Mouse (Mus musculus) hindbrain, embryonic 12.5 days (tissue): Measurements from ENCODE around the gene Golga2. TPM values are rescaled to one million over a fixed set of nuclear protein-coding genes. Genes with fewer than 3 reads are reported as not detected.

Source experiments
- ATAC-seq: fragments of 200-750 bp; cut with Nextera tagmentation; 2 replicates; pipeline ENCODE4 v1.8.0; 2017; ENCODE audit warnings: moderate TSS enrichment; ENCODE audit not compliant: low FRiP score
- H3K27ac ChIP-seq: fragments of 300-500 bp; sonication (generic); 2 replicates; pipeline ENCODE4 v1.5.1; 2016; ENCODE audit warnings: mild to moderate bottlenecking
- H3K27me3 ChIP-seq: fragments of 300-500 bp; sonication (generic); 2 replicates; pipeline ENCODE4 v1.6.1; 2016; ENCODE audit warnings: mild to moderate bottlenecking
- H3K36me3 ChIP-seq: fragments of 300-500 bp; sonication (generic); 2 replicates; pipeline ENCODE4 v1.6.1; 2016; ENCODE audit warnings: mild to moderate bottlenecking
- H3K4me1 ChIP-seq: fragments of 300-500 bp; sonication (generic); 2 replicates; pipeline ENCODE4 v1.6.1; 2016
- H3K4me2 ChIP-seq: fragments of 300-500 bp; sonication (generic); replicated peaks from 2 replicates; pipeline ENCODE4 v1.6.1; 2016; ENCODE audit warnings: mild to moderate bottlenecking
- H3K4me3 ChIP-seq: fragments of 300-500 bp; sonication (generic); 2 replicates; pipeline ENCODE4 v1.5.1; 2016; ENCODE audit warnings: mild to moderate bottlenecking
- H3K9ac ChIP-seq: fragments of 300-500 bp; sonication (generic); 2 replicates; pipeline ENCODE4 v1.6.1; 2016; ENCODE audit warnings: mild to moderate bottlenecking, moderate library complexity
- H3K9me3 ChIP-seq: fragments of 300-500 bp; sonication (generic); replicated peaks from 2 replicates; pipeline ENCODE4 v1.6.1; 2016; ENCODE audit warnings: mild to moderate bottlenecking
- WGBS: fragments of 180-500 bp; shearing (Covaris S2); methylation state at CpG from one replicate; pipeline ENCODE4 v1.1.7; 2016; 5-methylcytosine and 5-hydroxymethylcytosine counted together
- polyA plus RNA-seq: library from polyadenylated mRNA; unstranded; fragments of >200 nt; fragmentation: Nextera tagmentation; extraction: Ambion mirVana; gene quantifications from 2 replicates; pipeline ENCODE4 v1.2.1, GENCODE M21; 2016

Golga2 gene
- polyA plus RNA-seq, 1 experiment from 2014 or later: 31.5 TPM

- Histone ChIP-seq H3K9me3 (no peaks in the 10 kb centered on the region), H3K36me3 (peaks cover 22% of the 10 kb centered on the region), H3K9ac (peak overlapping the region; percentile 86), H3K27ac (peak overlapping the region; percentile 46; the same call in 1 of the 2 replicates), H3K4me3 (peak overlapping the region; percentile 54), H3K4me1 (peaks cover 42% of the 10 kb centered on the region), H3K4me2 (peak overlapping the region; percentile 94), H3K27me3 (peaks cover 36% of the 10 kb centered on the region)
- ATAC-seq: peak; percentile 62
- under 1% methylated on average over 53 of the region's 56 CpGs for WGBS
Observed at GRCm38 (mm10) chr2:32312318-32312964, 25.3 kb downstream of the Golga2 start.

- Histone ChIP-seq H3K36me3 (peaks cover 6% of the 10 kb centered on the region), H3K4me2 (no peak overlapping the region), H3K9ac (no peak overlapping the region), H3K4me3 (no peak overlapping the region), H3K27ac (peak overlapping the region; percentile 69; the same call in 1 of the 2 replicates), H3K27me3 (peaks cover 51% of the 10 kb centered on the region), H3K4me1 (peaks cover 62% of the 10 kb centered on the region), H3K9me3 (no peaks in the 10 kb centered on the region)
- no peak for ATAC-seq
- WGBS: 94% methylated on average over 14 of the region's 14 CpGs
Observed at GRCm38 (mm10) chr2:32314831-32315230, 27.6 kb downstream of the Golga2 start.

GRCm38 (mm10) chr2:32315751-32316150 lies 28.6 kb downstream of the Golga2 start:
- Histone ChIP-seq H3K27ac (peak overlapping the region; percentile 69), H3K9ac (no peak overlapping the region), H3K4me1 (peaks cover 61% of the 10 kb centered on the region), H3K9me3 (no peaks in the 10 kb centered on the region), H3K36me3 (no peaks in the 10 kb centered on the region; the same call in 1 of the 2 replicates), H3K4me3 (no peak overlapping the region), H3K27me3 (peaks cover 51% of the 10 kb centered on the region), H3K4me2 (no peak overlapping the region)
- no peak for ATAC-seq
- 24% methylated on average over 8 of the region's 8 CpGs for WGBS

- peak overlapping the region; percentile 87 for H3K27ac ChIP-seq
- peaks cover 53% of the 10 kb centered on the region for H3K4me1 ChIP-seq
- H3K4me2 ChIP-seq: peak overlapping the region; percentile 52; the same call in 1 of the 2 replicates
- no peak overlapping the region for H3K9ac ChIP-seq
- H3K4me3 ChIP-seq: no peak overlapping the region
- no peaks in the 10 kb centered on the region for H3K9me3 ChIP-seq
- no peak for ATAC-seq
- no peaks in the 10 kb centered on the region for H3K36me3 ChIP-seq
- 61% methylated on average over 20 of the region's 20 CpGs for WGBS
- peaks cover 47% of the 10 kb centered on the region for H3K27me3 ChIP-seq
Observed at GRCm38 (mm10) chr2:32316887-32317656, 29.9 kb downstream of the Golga2 start.

- ATAC-seq: peak; percentile 53
- Histone ChIP-seq H3K9me3 (no peaks in the 10 kb centered on the region), H3K27ac (peak overlapping the region; percentile 87), H3K36me3 (no peaks in the 10 kb centered on the region), H3K4me1 (peaks cover 57% of the 10 kb centered on the region), H3K27me3 (peaks cover 39% of the 10 kb centered on the region), H3K9ac (peak overlapping the region; percentile 62), H3K4me2 (peak overlapping the region; percentile 52), H3K4me3 (peak overlapping the region; percentile 26)
- WGBS: 7% methylated on average over 18 of the region's 19 CpGs
Observed at GRCm38 (mm10) chr2:32317791-32318417, 30.7 kb downstream of the Golga2 start.

GRCm38 (mm10) chr2:32318709-32319585 lies 31.8 kb downstream of the Golga2 start:
- 73% methylated on average over 14 of the region's 14 CpGs for WGBS
- H3K27me3 ChIP-seq: peaks cover 34% of the 10 kb centered on the region
- no peak for ATAC-seq
- peak overlapping the region; percentile 52 for H3K4me2 ChIP-seq
- peak overlapping the region; percentile 62 for H3K9ac ChIP-seq
- H3K36me3 ChIP-seq: no peaks in the 10 kb centered on the region
- peaks cover 64% of the 10 kb centered on the region for H3K4me1 ChIP-seq
- H3K4me3 ChIP-seq: peak overlapping the region; percentile 26
- H3K27ac ChIP-seq: peak overlapping the region; percentile 87
- no peaks in the 10 kb centered on the region for H3K9me3 ChIP-seq

- H3K4me3 ChIP-seq: no peak overlapping the region
- no peaks in the 10 kb centered on the region for H3K36me3 ChIP-seq
- peaks cover 33% of the 10 kb centered on the region for H3K27me3 ChIP-seq
- H3K9ac ChIP-seq: 0 out of 2 replicates have a peak overlapping the region, but pooled peaks have one; percentile 14
- no peak for ATAC-seq
- H3K4me1 ChIP-seq: peaks cover 64% of the 10 kb centered on the region
- no peak overlapping the region for H3K4me2 ChIP-seq
- 47% methylated on average over 9 of the region's 9 CpGs for WGBS
- H3K9me3 ChIP-seq: no peaks in the 10 kb centered on the region
- peak overlapping the region; percentile 87 for H3K27ac ChIP-seq
Observed at GRCm38 (mm10) chr2:32319586-32320580, 32.7 kb downstream of the Golga2 start.

GRCm38 (mm10) chr2:32320721-32321120 lies 33.5 kb downstream of the Golga2 start:
- H3K4me2 ChIP-seq: no peak overlapping the region
- H3K36me3 ChIP-seq: peaks cover 4% of the 10 kb centered on the region; the same call in 1 of the 2 replicates
- no peak overlapping the region for H3K9ac ChIP-seq
- WGBS: 61% methylated on average over 11 of the region's 11 CpGs
- H3K4me3 ChIP-seq: no peak overlapping the region
- no peaks in the 10 kb centered on the region for H3K9me3 ChIP-seq
- ATAC-seq: no peak
- H3K27me3 ChIP-seq: peaks cover 25% of the 10 kb centered on the region
- H3K4me1 ChIP-seq: peaks cover 62% of the 10 kb centered on the region
- peak overlapping the region; percentile 87; the same call in 1 of the 2 replicates for H3K27ac ChIP-seq

- 76% methylated on average over 9 of the region's 9 CpGs for WGBS
- Histone ChIP-seq H3K9me3 (no peaks in the 10 kb centered on the region), H3K27ac (peak overlapping the region; percentile 85; the same call in 1 of the 2 replicates), H3K9ac (no peak overlapping the region), H3K27me3 (peaks cover 21% of the 10 kb centered on the region), H3K4me2 (no peak overlapping the region), H3K4me1 (peaks cover 54% of the 10 kb centered on the region), H3K36me3 (peaks cover 4% of the 10 kb centered on the region; the same call in 1 of the 2 replicates), H3K4me3 (no peak overlapping the region)
- no peak for ATAC-seq
Observed at GRCm38 (mm10) chr2:32321591-32322298, 34.6 kb downstream of the Golga2 start.
